Mouse (Mus musculus): ENCODE data around the gene Cpeb2. TPM values are rescaled to one million over a fixed set of nuclear protein-coding genes. Genes with fewer than 3 reads are reported as not detected.

Cpeb2 gene
- polyA plus RNA-seq, 1 experiment from 2014 or later, result 6.9 TPM

- no peak overlapping the region for H3K27ac ChIP-seq (ENCODE audit: low read depth, low read length)
- no peak overlapping the region for H3K4me2 ChIP-seq (ENCODE audit: low read depth)
- H3K9me3 ChIP-seq (ENCODE audit: control insufficient read depth, low read length), result no peaks in the 10 kb centered on the region
- no peaks in the 10 kb centered on the region for H3K27me3 ChIP-seq (ENCODE audit: control insufficient read depth, insufficient read depth, low read length)
- DNase-seq (ENCODE audit: low spot score) (no peak), ATAC-seq (ENCODE audit: insufficient read depth, low FRiP score, low TSS enrichment) (no peak; the same call in 1 of the 2 replicates)
- H3K4me3 ChIP-seq (ENCODE audit: low read depth, low read length), result no peak overlapping the region
- no peaks in the 10 kb centered on the region for H3K36me3 ChIP-seq (ENCODE audit: control insufficient read depth, insufficient read depth, low read length)
- H3K4me1 ChIP-seq (ENCODE audit: control insufficient read depth, insufficient read depth, low read length), result no peaks in the 10 kb centered on the region
- WGBS, result 88% methylated on average over 12 of the region's 12 CpGs
- no peak overlapping the region for H3K9ac ChIP-seq (ENCODE audit: low read length)
Observed at GRCm38 (mm10) chr5:43285756-43286155, 52.8 kb downstream of the Cpeb2 start.

DNA sequence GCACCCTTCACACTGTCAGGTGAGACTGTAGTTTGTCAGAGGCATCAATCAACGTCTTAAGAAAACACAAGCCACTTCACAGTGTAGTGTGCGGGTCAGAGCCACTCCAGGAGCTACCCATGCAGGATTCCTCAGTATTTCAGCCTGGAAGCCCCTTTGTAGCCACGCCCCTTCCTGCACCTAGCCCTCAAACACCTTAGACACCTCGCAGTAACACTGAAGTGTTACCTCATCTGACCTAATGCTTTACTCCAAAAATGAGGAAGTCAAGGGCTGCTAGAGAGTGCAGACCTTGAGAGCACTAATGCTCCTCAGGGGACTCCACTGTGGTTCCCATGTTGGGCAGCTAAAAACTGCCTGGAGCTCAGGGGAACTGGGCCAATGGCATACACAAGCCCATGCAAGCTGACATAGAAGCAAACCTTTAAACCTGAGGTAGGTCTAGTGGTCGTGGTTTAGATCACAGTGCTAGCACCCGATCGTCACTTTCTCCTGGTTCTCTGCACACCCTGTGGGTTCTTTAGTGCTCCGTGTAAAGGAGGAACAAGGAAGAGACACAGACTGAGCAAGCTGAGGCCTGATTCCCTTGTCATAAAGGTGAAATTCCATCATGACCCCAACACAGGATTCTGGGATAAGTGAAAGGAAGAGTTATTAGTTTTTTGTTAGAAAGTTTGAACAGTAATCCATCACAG is 56.9 kb downstream of the Cpeb2 start:
- ATAC-seq (ENCODE audit: insufficient read depth, low FRiP score, low TSS enrichment) (peak; percentile 46; the same call in 1 of the 2 replicates), DNase-seq (ENCODE audit: low spot score) (no peak)
- Histone ChIP-seq H3K4me3 (ENCODE audit: low read depth, low read length) (no peak overlapping the region), H3K9me3 (ENCODE audit: control insufficient read depth, low read length) (no peaks in the 10 kb centered on the region), H3K27me3 (ENCODE audit: control insufficient read depth, insufficient read depth, low read length) (no peaks in the 10 kb centered on the region), H3K4me2 (ENCODE audit: low read depth) (no peak overlapping the region), H3K36me3 (ENCODE audit: control insufficient read depth, insufficient read depth, low read length) (no peaks in the 10 kb centered on the region), H3K4me1 (ENCODE audit: control insufficient read depth, insufficient read depth, low read length) (no peaks in the 10 kb centered on the region), H3K27ac (ENCODE audit: low read depth, low read length) (no peak overlapping the region), H3K9ac (ENCODE audit: low read length) (no peak overlapping the region)
- 81% methylated on average over 8 of the region's 8 CpGs for WGBS

- WGBS, result 87% methylated on average over 4 of the region's 4 CpGs
- H3K4me2 ChIP-seq (ENCODE audit: low read depth), result no peak overlapping the region
- ATAC-seq (ENCODE audit: insufficient read depth, low FRiP score, low TSS enrichment) (no peak), DNase-seq (ENCODE audit: low spot score) (no peak)
- no peaks in the 10 kb centered on the region for H3K36me3 ChIP-seq (ENCODE audit: control insufficient read depth, insufficient read depth, low read length)
- no peak overlapping the region for H3K27ac ChIP-seq (ENCODE audit: low read depth, low read length)
- H3K4me3 ChIP-seq (ENCODE audit: low read depth, low read length), result no peak overlapping the region
- no peaks in the 10 kb centered on the region for H3K4me1 ChIP-seq (ENCODE audit: control insufficient read depth, insufficient read depth, low read length)
- H3K27me3 ChIP-seq (ENCODE audit: control insufficient read depth, insufficient read depth, low read length), result no peaks in the 10 kb centered on the region
- H3K9me3 ChIP-seq (ENCODE audit: control insufficient read depth, low read length), result no peaks in the 10 kb centered on the region
- no peak overlapping the region for H3K9ac ChIP-seq (ENCODE audit: low read length)
Observed at GRCm38 (mm10) chr5:43293136-43293535, 60.2 kb downstream of the Cpeb2 start.

- H3K9me3 ChIP-seq (ENCODE audit: control insufficient read depth, low read length), result no peaks in the 10 kb centered on the region
- no peak overlapping the region for H3K27ac ChIP-seq (ENCODE audit: low read depth, low read length)
- H3K4me1 ChIP-seq (ENCODE audit: control insufficient read depth, insufficient read depth, low read length), result no peaks in the 10 kb centered on the region
- H3K4me2 ChIP-seq (ENCODE audit: low read depth), result no peak overlapping the region
- ATAC-seq (ENCODE audit: insufficient read depth, low FRiP score, low TSS enrichment) (no peak), DNase-seq (ENCODE audit: low spot score) (no peak)
- no peaks in the 10 kb centered on the region for H3K36me3 ChIP-seq (ENCODE audit: control insufficient read depth, insufficient read depth, low read length)
- no peak overlapping the region for H3K9ac ChIP-seq (ENCODE audit: low read length)
- no peaks in the 10 kb centered on the region for H3K27me3 ChIP-seq (ENCODE audit: control insufficient read depth, insufficient read depth, low read length)
- WGBS, result 98% methylated on average over 7 of the region's 7 CpGs
- no peak overlapping the region for H3K4me3 ChIP-seq (ENCODE audit: low read depth, low read length)
Observed at GRCm38 (mm10) chr5:43297459-43297858, 64.5 kb downstream of the Cpeb2 start.

DNA sequence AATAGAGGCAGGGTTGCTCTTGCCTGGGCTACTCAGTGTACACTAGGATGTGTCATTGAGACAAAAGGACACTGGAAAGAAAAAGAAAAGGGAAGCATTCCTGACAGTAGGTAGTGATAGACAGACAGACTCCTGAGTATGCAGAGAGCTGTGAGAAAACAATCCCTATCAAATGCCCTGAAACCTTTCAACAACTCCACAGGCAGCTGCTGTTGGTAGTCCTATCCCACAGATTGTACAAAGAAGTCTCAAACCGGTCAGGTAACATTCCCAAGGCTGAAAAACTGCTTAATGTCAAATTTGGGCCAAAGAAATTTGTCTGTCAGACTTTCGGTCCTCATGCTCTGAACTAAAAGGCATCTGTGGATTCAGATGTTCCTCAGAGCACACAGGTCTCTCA is 66.0 kb downstream of the Cpeb2 start:
- H3K9me3 ChIP-seq (ENCODE audit: control insufficient read depth, low read length), result no peaks in the 10 kb centered on the region
- ATAC-seq (ENCODE audit: insufficient read depth, low FRiP score, low TSS enrichment) (no peak), DNase-seq (ENCODE audit: low spot score) (no peak)
- H3K27me3 ChIP-seq (ENCODE audit: control insufficient read depth, insufficient read depth, low read length), result no peaks in the 10 kb centered on the region
- no peak overlapping the region for H3K9ac ChIP-seq (ENCODE audit: low read length)
- H3K36me3 ChIP-seq (ENCODE audit: control insufficient read depth, insufficient read depth, low read length), result no peaks in the 10 kb centered on the region
- H3K4me1 ChIP-seq (ENCODE audit: control insufficient read depth, insufficient read depth, low read length), result no peaks in the 10 kb centered on the region
- 83% methylated on average over 2 of the region's 2 CpGs for WGBS
- H3K27ac ChIP-seq (ENCODE audit: low read depth, low read length), result no peak overlapping the region
- no peak overlapping the region for H3K4me3 ChIP-seq (ENCODE audit: low read depth, low read length)
- no peak overlapping the region for H3K4me2 ChIP-seq (ENCODE audit: low read depth)

DNA sequence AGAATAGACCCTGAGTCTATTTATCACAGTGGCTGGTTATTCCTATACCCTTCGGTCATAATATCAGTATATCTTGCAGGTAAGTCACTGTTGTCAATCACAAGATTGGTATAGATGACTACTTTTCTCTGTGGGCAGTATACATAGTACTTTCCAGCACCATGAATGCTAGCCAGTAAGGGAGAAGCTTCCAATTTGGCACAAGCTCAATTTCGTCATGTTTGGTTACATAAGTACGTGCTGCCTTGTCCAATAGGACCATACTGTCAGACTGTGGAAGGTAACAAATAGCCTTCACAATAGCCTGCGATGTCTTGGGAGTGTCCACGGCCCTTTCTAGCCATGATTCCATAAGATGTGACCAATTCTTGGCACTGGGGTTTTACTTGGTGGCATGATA is 67.1 kb downstream of the Cpeb2 start:
- H3K9ac ChIP-seq (ENCODE audit: low read length), result no peak overlapping the region

DNA sequence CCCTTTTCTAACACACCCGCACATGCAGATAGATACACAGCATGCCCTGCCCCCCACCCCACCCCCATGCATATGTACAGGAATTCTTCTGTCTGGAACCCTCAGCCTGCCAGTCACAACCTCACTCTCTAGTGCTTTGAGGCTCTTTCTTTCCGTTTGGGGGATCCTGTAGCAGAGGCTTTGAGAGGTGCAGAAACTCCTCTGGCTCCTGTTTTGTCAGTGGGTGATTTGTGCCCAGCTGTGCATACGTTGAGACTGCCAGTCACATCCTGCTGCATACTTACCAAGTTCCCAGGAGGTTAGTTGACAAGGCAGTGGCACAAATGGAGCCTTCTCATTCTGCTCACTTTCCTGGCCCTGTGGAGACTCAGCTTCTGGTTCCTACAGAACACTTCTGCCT is 68.0 kb downstream of the Cpeb2 start:
- no peaks in the 10 kb centered on the region for H3K4me1 ChIP-seq (ENCODE audit: control insufficient read depth, insufficient read depth, low read length)
- ATAC-seq (ENCODE audit: insufficient read depth, low FRiP score, low TSS enrichment), result no peak
- no peak for DNase-seq (ENCODE audit: low spot score)
- no peaks in the 10 kb centered on the region for H3K27me3 ChIP-seq (ENCODE audit: control insufficient read depth, insufficient read depth, low read length)
- no peaks in the 10 kb centered on the region for H3K36me3 ChIP-seq (ENCODE audit: control insufficient read depth, insufficient read depth, low read length)
- H3K9me3 ChIP-seq (ENCODE audit: control insufficient read depth, low read length), result no peaks in the 10 kb centered on the region
- no peak overlapping the region for H3K4me3 ChIP-seq (ENCODE audit: low read depth, low read length)
- H3K9ac ChIP-seq (ENCODE audit: low read length), result no peak overlapping the region
- no peak overlapping the region for H3K27ac ChIP-seq (ENCODE audit: low read depth, low read length)
- H3K4me2 ChIP-seq (ENCODE audit: low read depth), result no peak overlapping the region
- WGBS, result 48% methylated on average over 3 of the region's 3 CpGs

More for the DNA sequence above, 67.1 kb downstream of the Cpeb2 start:
- H3K27ac ChIP-seq (ENCODE audit: low read depth, low read length), result no peak overlapping the region
- DNase-seq (ENCODE audit: low spot score) (no peak), ATAC-seq (ENCODE audit: insufficient read depth, low FRiP score, low TSS enrichment) (no peak)
- no peak overlapping the region for H3K4me2 ChIP-seq (ENCODE audit: low read depth)
- no peaks in the 10 kb centered on the region for H3K36me3 ChIP-seq (ENCODE audit: control insufficient read depth, insufficient read depth, low read length)
- no peak overlapping the region for H3K4me3 ChIP-seq (ENCODE audit: low read depth, low read length)
- no peaks in the 10 kb centered on the region for H3K4me1 ChIP-seq (ENCODE audit: control insufficient read depth, insufficient read depth, low read length)
- H3K9me3 ChIP-seq (ENCODE audit: control insufficient read depth, low read length), result no peaks in the 10 kb centered on the region
- H3K27me3 ChIP-seq (ENCODE audit: control insufficient read depth, insufficient read depth, low read length), result no peaks in the 10 kb centered on the region
- 89% methylated on average over 5 of the region's 5 CpGs for WGBS

DNA sequence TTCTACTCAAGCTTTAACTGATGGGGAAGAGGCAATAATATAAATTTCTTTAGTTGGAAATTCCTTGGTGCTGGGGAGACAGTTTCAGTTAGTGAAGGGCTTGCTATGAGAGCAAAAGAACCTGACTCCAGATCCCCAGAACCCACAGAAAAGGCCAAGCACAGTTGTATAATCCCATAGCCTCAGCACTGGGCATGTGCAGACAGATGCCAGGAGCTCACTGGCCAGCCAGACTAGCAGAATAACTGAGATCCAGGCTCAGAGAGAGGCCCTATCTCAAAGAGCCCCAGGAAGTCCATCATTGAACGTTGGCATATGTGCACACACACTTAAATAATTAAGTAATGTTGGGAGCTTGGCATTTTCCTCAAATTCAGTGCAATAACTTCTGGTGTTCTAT is 70.5 kb downstream of the Cpeb2 start:
- no peak overlapping the region for H3K4me3 ChIP-seq (ENCODE audit: low read depth, low read length)
- no peak overlapping the region for H3K4me2 ChIP-seq (ENCODE audit: low read depth)
- DNase-seq (ENCODE audit: low spot score) (no peak), ATAC-seq (ENCODE audit: insufficient read depth, low FRiP score, low TSS enrichment) (no peak)
- no peaks in the 10 kb centered on the region for H3K4me1 ChIP-seq (ENCODE audit: control insufficient read depth, insufficient read depth, low read length)
- 57% methylated on average over 1 of the region's 1 CpGs for WGBS
- no peaks in the 10 kb centered on the region for H3K36me3 ChIP-seq (ENCODE audit: control insufficient read depth, insufficient read depth, low read length)
- H3K27me3 ChIP-seq (ENCODE audit: control insufficient read depth, insufficient read depth, low read length), result no peaks in the 10 kb centered on the region
- no peaks in the 10 kb centered on the region for H3K9me3 ChIP-seq (ENCODE audit: control insufficient read depth, low read length)
- no peak overlapping the region for H3K9ac ChIP-seq (ENCODE audit: low read length)
- H3K27ac ChIP-seq (ENCODE audit: low read depth, low read length), result no peak overlapping the region

- 91% methylated on average over 3 of the region's 3 CpGs for WGBS
Observed at GRCm38 (mm10) chr5:43305449-43305848, 72.5 kb downstream of the Cpeb2 start.

More at GRCm38 (mm10) chr5:43305449-43305848, 72.5 kb downstream of the Cpeb2 start:
- H3K4me1 ChIP-seq (ENCODE audit: control insufficient read depth, insufficient read depth, low read length), result no peaks in the 10 kb centered on the region
- no peaks in the 10 kb centered on the region for H3K9me3 ChIP-seq (ENCODE audit: control insufficient read depth, low read length)
- no peaks in the 10 kb centered on the region for H3K36me3 ChIP-seq (ENCODE audit: control insufficient read depth, insufficient read depth, low read length)
- no peak overlapping the region for H3K4me3 ChIP-seq (ENCODE audit: low read depth, low read length)
- H3K4me2 ChIP-seq (ENCODE audit: low read depth), result no peak overlapping the region
- no peak overlapping the region for H3K27ac ChIP-seq (ENCODE audit: low read depth, low read length)
- H3K27me3 ChIP-seq (ENCODE audit: control insufficient read depth, insufficient read depth, low read length), result no peaks in the 10 kb centered on the region
- H3K9ac ChIP-seq (ENCODE audit: low read length), result no peak overlapping the region
- no peak for DNase-seq (ENCODE audit: low spot score)
- ATAC-seq (ENCODE audit: insufficient read depth, low FRiP score, low TSS enrichment), result no peak
